Mouse (Mus musculus) adrenal gland, postnatal 10 days (tissue): Measurements from ENCODE around the gene Cpa5. TPM values are rescaled to one million over a fixed set of nuclear protein-coding genes. Genes with fewer than 3 reads are reported as not detected.
A peak's percentile ranks its signal among the peaks of the same experiment; 100 is the strongest.

Experiments
- DNase-seq: peaks from one replicate; pipeline ENCODE4 v3.0.0; 2021; ENCODE audit warnings: mixed read lengths
- total RNA-seq, 2 experiments: library from RNA; stranded (reverse); gene quantifications; 2 replicates each; pipeline ENCODE4 v1.2.3; 2021

Gene Cpa5
- total RNA-seq, 2 experiments from 2014 or later = not detected

- DNase-seq = no peak
Measured at GRCm38 (mm10) chr6:30604342-30604867, 6.4 kb upstream of the Cpa5 start.

GRCm38 (mm10) chr6:30605111-30605510 lies 5.7 kb upstream of the Cpa5 start:
- DNase-seq = no peak

- DNase-seq = no peak
Measured at GRCm38 (mm10) chr6:30605672-30606071, 5.1 kb upstream of the Cpa5 start.

- no peak for DNase-seq
Measured at GRCm38 (mm10) chr6:30611212-30611611, 402 bp downstream of the Cpa5 start.

- no peak for DNase-seq
Measured at GRCm38 (mm10) chr6:30614251-30614650, 3.4 kb downstream of the Cpa5 start.

GRCm38 (mm10) chr6:30615741-30616140 lies 4.9 kb downstream of the Cpa5 start:
- no peak for DNase-seq

GRCm38 (mm10) chr6:30616491-30616941 lies 5.7 kb downstream of the Cpa5 start:
- DNase-seq = no peak

- peak; percentile 63 for DNase-seq
Measured at GRCm38 (mm10) chr6:30617020-30617958, 6.5 kb downstream of the Cpa5 start.

GRCm38 (mm10) chr6:30617959-30618590 lies 7.3 kb downstream of the Cpa5 start:
- no peak for DNase-seq

GRCm38 (mm10) chr6:30618735-30619134 lies 7.9 kb downstream of the Cpa5 start:
- DNase-seq = no peak

- DNase-seq = no peak
Measured at GRCm38 (mm10) chr6:30619606-30620005, 8.8 kb downstream of the Cpa5 start.

- no peak for DNase-seq
Measured at GRCm38 (mm10) chr6:30620591-30620990, 9.8 kb downstream of the Cpa5 start.

- DNase-seq = no peak
Measured at GRCm38 (mm10) chr6:30620994-30621393, 10.2 kb downstream of the Cpa5 start.

GRCm38 (mm10) chr6:30621986-30622389 lies 11.2 kb downstream of the Cpa5 start:
- DNase-seq = no peak

- no peak for DNase-seq
Measured at GRCm38 (mm10) chr6:30624763-30625162, 14.0 kb downstream of the Cpa5 start.

- DNase-seq = no peak
Measured at GRCm38 (mm10) chr6:30628152-30628551, 17.3 kb downstream of the Cpa5 start.

GRCm38 (mm10) chr6:30629989-30630388 lies 19.2 kb downstream of the Cpa5 start:
- DNase-seq = no peak

- no peak for DNase-seq
Measured at GRCm38 (mm10) chr6:30635361-30635862, 24.6 kb downstream of the Cpa5 start.

- DNase-seq = no peak
Measured at GRCm38 (mm10) chr6:30636186-30636842, 25.5 kb downstream of the Cpa5 start.

- no peak for DNase-seq
Measured at GRCm38 (mm10) chr6:30638674-30639268, 28.0 kb downstream of the Cpa5 start, which contains the start of gene Cpa1. TSS of gene Cpa1 (plus strand) at chr6:30639218.

GRCm38 (mm10) chr6:30643694-30644460 lies 33.1 kb downstream of the Cpa5 start:
- no peak for DNase-seq
